Mouse (Mus musculus): ENCODE data around the gene Ldb3. TPM values are rescaled to one million over a fixed set of nuclear protein-coding genes. Genes with fewer than 3 reads are reported as not detected.

Ldb3 gene
- total RNA-seq, 2 experiments from 2014 or later: 3.3 to 4.0 TPM

- no peak for TF ChIP-seq CTCF (conservative IDR thresholded peaks at IDR 0.05)
- no peak for DNase-seq (ENCODE audit: low spot score in 2 of 2)
- no peak overlapping the region for H3K27ac ChIP-seq
These were observed 46.6 kb downstream of the Ldb3 start for GRCm38 (mm10) chr14:34541896-34542295.

GRCm38 (mm10) chr14:34540685-34541162 is 47.8 kb downstream of the Ldb3 start:
- TF ChIP-seq CTCF (conservative IDR thresholded peaks at IDR 0.05): no peak
- no peak overlapping the region for H3K27ac ChIP-seq
- DNase-seq (ENCODE audit: low spot score in 2 of 2): no peak
- no peak overlapping the region for H3K4me3 ChIP-seq

More at GRCm38 (mm10) chr14:34541896-34542295, 46.6 kb downstream of the Ldb3 start:
- no peak overlapping the region for H3K4me3 ChIP-seq

- no peak overlapping the region for H3K4me3 ChIP-seq
- TF ChIP-seq CTCF (conservative IDR thresholded peaks at IDR 0.05): no peak
- no peak overlapping the region for H3K27ac ChIP-seq
- no peak for DNase-seq (ENCODE audit: low spot score in 2 of 2)
These were observed 52.6 kb downstream of the Ldb3 start for GRCm38 (mm10) chr14:34535883-34536282.

- DNase-seq (ENCODE audit: low spot score in 2 of 2): no peak
- no peak for TF ChIP-seq CTCF (conservative IDR thresholded peaks at IDR 0.05)
- Histone ChIP-seq H3K4me3 (no peak overlapping the region), H3K27ac (no peak overlapping the region)
These were observed 54.9 kb downstream of the Ldb3 start for GRCm38 (mm10) chr14:34533537-34533936.

- Histone ChIP-seq H3K4me3 (no peak overlapping the region), H3K27ac (no peak overlapping the region)
- no peak for DNase-seq (ENCODE audit: low spot score in 2 of 2)
- no peak for TF ChIP-seq CTCF (conservative IDR thresholded peaks at IDR 0.05)
These were observed 55.9 kb downstream of the Ldb3 start for GRCm38 (mm10) chr14:34532536-34532935.

GRCm38 (mm10) chr14:34528804-34529203 is 59.7 kb downstream of the Ldb3 start:
- DNase-seq (ENCODE audit: low spot score in 2 of 2): no peak
- Histone ChIP-seq H3K27ac (no peak overlapping the region), H3K4me3 (no peak overlapping the region)
- TF ChIP-seq CTCF (conservative IDR thresholded peaks at IDR 0.05): no peak

- DNase-seq (ENCODE audit: low spot score in 2 of 2): no peak
- H3K27ac ChIP-seq: no peak within 1 kb of the TSS
- H3K4me3 ChIP-seq: no peak within 1 kb of the TSS
- TF ChIP-seq CTCF (conservative IDR thresholded peaks at IDR 0.05): no peak
These were observed 65.8 kb downstream of the Ldb3 start, which contains the start of gene 9230112D13Rik for GRCm38 (mm10) chr14:34522701-34523100. TSS of gene 9230112D13Rik (minus strand) at chr14:34522801.

GRCm38 (mm10) chr14:34517959-34518544 is 70.4 kb downstream of the Ldb3 start:
- no peak for TF ChIP-seq CTCF (conservative IDR thresholded peaks at IDR 0.05)
- H3K4me3 ChIP-seq: no peak overlapping the region
- DNase-seq (ENCODE audit: low spot score in 2 of 2): no peak
- no peak overlapping the region for H3K27ac ChIP-seq

GRCm38 (mm10) chr14:34516960-34517577 is 71.4 kb downstream of the Ldb3 start:
- DNase-seq (ENCODE audit: low spot score in 2 of 2): no peak
- Histone ChIP-seq H3K27ac (no peak overlapping the region), H3K4me3 (no peak overlapping the region)
- TF ChIP-seq CTCF (conservative IDR thresholded peaks at IDR 0.05): no peak

GRCm38 (mm10) chr14:34515860-34516259 is 72.6 kb downstream of the Ldb3 start:
- no peak for DNase-seq (ENCODE audit: low spot score in 2 of 2)
- Histone ChIP-seq H3K4me3 (no peak overlapping the region), H3K27ac (no peak overlapping the region)
- no peak for TF ChIP-seq CTCF (conservative IDR thresholded peaks at IDR 0.05)

GRCm38 (mm10) chr14:34514120-34514519 is 74.4 kb downstream of the Ldb3 start:
- H3K4me3 ChIP-seq: no peak overlapping the region
- no peak for DNase-seq (ENCODE audit: low spot score in 2 of 2)
- no peak for TF ChIP-seq CTCF (conservative IDR thresholded peaks at IDR 0.05)
- no peak overlapping the region for H3K27ac ChIP-seq

GRCm38 (mm10) chr14:34512602-34513001 is 75.9 kb downstream of the Ldb3 start:
- Histone ChIP-seq H3K27ac (no peak overlapping the region), H3K4me3 (no peak overlapping the region)
- DNase-seq (ENCODE audit: low spot score in 2 of 2): no peak
- TF ChIP-seq CTCF (conservative IDR thresholded peaks at IDR 0.05): no peak

- no peak overlapping the region for H3K27ac ChIP-seq
- no peak for TF ChIP-seq CTCF (conservative IDR thresholded peaks at IDR 0.05)
- DNase-seq (ENCODE audit: low spot score in 2 of 2): no peak
- no peak overlapping the region for H3K4me3 ChIP-seq
These were observed 76.6 kb downstream of the Ldb3 start for GRCm38 (mm10) chr14:34511901-34512300.
